Mouse (Mus musculus) lung, postnatal 10 days (tissue): ENCODE measurements at regions not wholly inside any gene's neighbourhood (a gene's known extent, or its start where the extent isn't known, plus 50 kb on each side); places are given as distances from the start of the nearest gene placed in this dataset.

Experiments used
- DNase-seq: peaks from one replicate; pipeline ENCODE4 v3.0.0; 2021

- DNase-seq, result no peak
These were observed 595.3 kb downstream of the Dok5 start for GRCm38 (mm10) chr2:171326909-171327308.

- DNase-seq, result no peak
These were observed 576.9 kb downstream of the Dok5 start for GRCm38 (mm10) chr2:171308486-171308885.

- no peak for DNase-seq
These were observed 574.4 kb downstream of the Dok5 start for GRCm38 (mm10) chr2:171306000-171306399.

GRCm38 (mm10) chr2:171298519-171298918, 566.9 kb downstream of the Dok5 start:
- no peak for DNase-seq

DNA sequence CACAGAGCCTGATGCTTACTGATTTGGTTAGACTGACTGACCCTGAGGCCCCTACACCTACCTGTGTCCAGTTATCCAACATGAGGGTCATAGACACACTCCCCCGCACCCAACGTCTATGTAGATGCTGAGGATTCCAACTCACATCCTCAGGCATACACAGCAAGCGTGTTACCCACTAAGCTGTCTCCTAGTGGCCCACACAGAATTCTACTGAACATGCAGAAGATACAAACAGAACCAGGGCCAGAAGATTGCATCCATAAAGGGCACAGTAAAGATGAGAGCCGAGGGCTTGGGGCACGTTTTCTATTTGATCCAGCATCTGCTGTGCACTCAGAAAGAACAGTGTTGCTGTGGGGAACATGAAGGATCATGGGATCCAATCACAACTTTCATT, 564.0 kb downstream of the Dok5 start:
- DNase-seq, result no peak

- DNase-seq, result no peak
These were observed 561.0 kb downstream of the Dok5 start for GRCm38 (mm10) chr2:171292579-171292978.

GRCm38 (mm10) chr2:171285719-171286394, 554.2 kb downstream of the Dok5 start:
- no peak for DNase-seq

DNA sequence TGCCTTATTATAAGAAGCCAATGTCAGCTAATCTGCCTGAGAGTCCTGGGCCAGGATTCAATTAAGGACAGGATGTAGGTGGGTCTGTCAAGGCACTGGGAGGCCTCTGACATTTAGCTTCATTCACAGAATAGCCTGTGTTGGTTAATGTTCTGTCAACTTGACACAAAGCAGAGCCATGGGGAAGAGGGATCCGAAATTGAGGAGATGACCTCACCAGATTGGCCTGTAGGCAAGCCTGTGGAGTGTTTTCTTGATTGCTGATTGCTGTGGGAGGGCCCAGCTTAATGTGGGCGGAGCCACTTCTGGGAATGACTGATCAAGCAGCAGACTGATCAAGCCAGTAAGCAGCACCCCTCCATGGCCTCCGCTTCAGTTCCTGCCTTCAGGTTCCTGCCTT, 548.5 kb downstream of the Dok5 start:
- DNase-seq, result no peak

GRCm38 (mm10) chr2:171279319-171279718, 547.7 kb downstream of the Dok5 start:
- no peak for DNase-seq

DNA sequence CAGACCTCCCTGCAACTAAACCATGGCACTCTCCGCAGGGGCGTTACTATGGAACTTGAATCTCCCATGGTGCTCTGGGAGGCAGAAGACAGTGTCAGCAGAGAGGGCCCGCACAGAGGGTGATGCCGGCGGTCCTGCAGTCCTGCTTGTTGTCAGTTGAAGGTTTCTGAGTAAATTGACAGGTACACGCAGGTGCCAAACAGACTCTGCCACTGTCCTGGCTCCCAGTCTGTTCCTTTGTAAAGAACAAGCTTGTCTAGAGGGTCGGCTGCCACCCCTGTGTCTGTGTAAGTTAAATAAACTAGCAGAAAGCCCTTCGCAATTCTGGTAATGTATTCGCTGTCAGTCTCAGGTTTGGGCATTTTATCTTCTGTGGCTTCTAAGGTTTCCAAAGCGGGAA, 521.6 kb downstream of the Dok5 start:
- DNase-seq, result no peak

- DNase-seq, result no peak
These were observed 513.8 kb downstream of the Dok5 start for GRCm38 (mm10) chr2:171245391-171245790.

GRCm38 (mm10) chr2:171242356-171242755, 510.7 kb downstream of the Dok5 start:
- DNase-seq, result no peak

DNA sequence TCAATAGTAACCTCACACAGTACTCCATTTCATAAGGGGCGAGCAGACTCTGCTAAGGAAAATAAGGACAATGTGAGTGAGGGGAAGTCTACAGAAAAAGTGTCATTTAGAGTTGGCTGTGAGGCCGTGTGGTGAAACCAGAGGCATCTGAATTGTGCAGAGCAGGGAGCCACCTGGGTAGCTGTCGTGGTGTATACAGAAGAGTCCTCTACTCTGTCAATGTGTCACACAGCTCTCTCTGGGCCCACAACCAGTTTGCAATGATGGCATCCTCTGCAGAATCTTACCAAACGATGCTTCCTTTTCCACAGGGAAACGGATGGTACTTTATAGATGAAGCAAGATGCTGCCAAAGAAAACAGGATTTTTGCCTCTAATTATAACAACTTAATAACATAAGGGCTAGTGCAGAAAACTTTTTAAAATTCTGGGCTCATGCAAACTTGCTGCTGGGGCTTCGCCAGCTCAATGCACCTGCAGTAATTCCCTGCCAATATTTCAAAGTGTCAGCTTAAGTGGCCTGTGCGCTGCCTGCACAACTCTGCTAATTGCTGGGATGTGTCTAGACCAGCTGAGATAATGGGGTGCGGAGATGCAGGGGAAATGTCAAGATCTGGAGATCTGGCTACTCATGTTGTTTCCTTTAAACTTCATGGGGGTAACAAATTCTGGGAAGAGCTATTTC, 505.8 kb downstream of the Dok5 start:
- no peak for DNase-seq

DNA sequence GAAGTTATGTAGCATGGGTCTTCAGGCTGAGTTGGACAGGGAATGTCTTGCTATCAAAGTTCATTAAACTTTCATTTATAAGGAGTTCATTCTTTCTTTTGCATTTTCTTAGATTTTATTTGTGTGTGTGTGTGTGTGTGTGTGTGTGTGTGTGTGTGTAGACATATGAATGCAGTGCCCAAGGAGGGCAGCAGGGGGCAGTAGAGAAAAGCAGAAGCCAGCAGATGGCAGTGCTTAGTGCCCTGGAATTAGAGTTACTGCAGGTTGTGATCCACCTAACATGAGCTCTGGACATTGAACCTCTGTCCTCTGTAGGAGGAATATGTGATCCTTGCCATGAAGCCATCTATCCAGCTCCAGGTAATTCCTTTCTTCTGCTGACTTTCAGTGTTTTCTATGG, 501.2 kb downstream of the Dok5 start:
- DNase-seq, result no peak

- DNase-seq, result no peak
These were observed 499.9 kb downstream of the Dok5 start for GRCm38 (mm10) chr2:171231288-171232050.

GRCm38 (mm10) chr2:171230536-171230935, 498.9 kb downstream of the Dok5 start:
- DNase-seq, result no peak

DNA sequence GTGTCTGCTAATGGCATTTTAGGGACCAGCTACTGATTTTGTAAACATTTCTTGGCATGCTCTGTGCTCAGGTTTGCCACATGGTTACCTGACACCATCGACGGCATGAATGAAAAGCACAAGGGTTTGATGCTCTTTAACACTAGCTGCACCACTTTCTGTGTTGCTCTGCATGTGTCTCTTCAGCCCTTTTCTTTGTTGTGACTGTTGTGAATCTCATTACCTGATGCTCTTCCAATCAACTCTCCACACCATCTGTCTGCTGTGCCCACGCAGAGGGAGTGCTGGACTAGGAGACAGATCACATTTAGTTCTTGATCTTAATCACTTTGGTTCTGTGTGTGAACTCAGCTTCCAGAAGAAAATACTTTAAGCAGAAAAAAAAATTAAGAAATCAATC, 496.6 kb downstream of the Dok5 start:
- no peak for DNase-seq

- DNase-seq, result no peak
These were observed 482.2 kb downstream of the Dok5 start for GRCm38 (mm10) chr2:171213792-171214191.

DNA sequence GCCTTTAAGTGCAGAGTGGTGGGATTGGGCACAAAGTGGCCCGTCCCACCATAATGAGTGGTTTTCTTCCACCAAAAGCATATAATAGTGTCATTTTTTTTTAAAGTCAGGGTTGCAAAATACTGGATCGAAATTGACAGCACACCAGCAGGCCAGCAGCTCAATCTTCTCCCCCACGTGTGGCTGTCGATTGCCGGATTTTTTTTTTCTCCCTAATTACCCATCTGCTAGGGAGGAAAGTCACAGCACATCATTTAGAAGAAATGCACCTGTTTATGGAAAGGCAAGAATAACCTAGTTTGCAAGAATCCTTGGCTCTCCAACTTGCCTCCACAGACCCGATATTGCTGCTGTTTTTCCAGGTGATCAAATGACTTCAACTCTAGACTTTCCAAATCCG, 464.9 kb downstream of the Dok5 start:
- no peak for DNase-seq

DNA sequence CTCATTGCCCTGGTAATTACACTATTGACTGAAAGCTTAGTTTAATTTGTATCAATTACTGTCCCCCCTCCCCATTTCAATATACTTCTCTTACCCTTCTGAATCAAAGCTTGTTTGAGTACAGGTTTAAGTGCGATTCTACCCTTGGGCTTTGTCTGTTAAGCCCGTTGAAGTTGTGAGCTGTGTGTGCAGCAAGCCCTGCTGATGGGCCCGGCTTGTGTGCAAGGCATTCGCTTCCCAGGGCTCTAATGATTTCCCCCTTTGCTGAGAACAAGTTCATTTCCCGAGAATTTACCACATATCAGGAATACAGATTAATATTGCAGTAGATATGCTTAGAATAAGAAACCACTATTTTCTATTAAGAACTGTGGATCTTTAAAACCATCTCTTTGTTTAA, 460.6 kb downstream of the Dok5 start:
- DNase-seq, result no peak
